Mouse (Mus musculus) midbrain, embryonic 11.5 days (tissue): ENCODE measurements around the gene Rabep2. TPM values are rescaled to one million over a fixed set of nuclear protein-coding genes. Genes with fewer than 3 reads are reported as not detected.

Experiments used
- ATAC-seq: fragments of 200-750 bp; cut with Nextera tagmentation; 2 replicates; pipeline ENCODE4 v1.8.0; 2017; ENCODE audit warnings: moderate TSS enrichment, moderate library complexity; ENCODE audit not compliant: low FRiP score
- DNase-seq: peaks from one replicate; pipeline ENCODE4 v3.0.0; 2015; ENCODE audit warnings: low spot score; ENCODE audit errors: missing footprints
- H3K27ac ChIP-seq: fragments of 300-500 bp; sonication (generic); 2 replicates; pipeline ENCODE4 v1.5.1; 2014; ENCODE audit warnings: low read depth, low read length
- H3K27me3 ChIP-seq: fragments of 300-500 bp; sonication (generic); 2 replicates; pipeline ENCODE4 v1.6.1; 2014; ENCODE audit warnings: mild to moderate bottlenecking, low read length, moderate library complexity, mixed read lengths; ENCODE audit not compliant: control insufficient read depth, insufficient read depth
- H3K36me3 ChIP-seq: fragments of 300-500 bp; sonication (generic); 2 replicates; pipeline ENCODE4 v1.6.1; 2014; ENCODE audit warnings: mild to moderate bottlenecking, low read length, moderate library complexity, mixed read lengths; ENCODE audit not compliant: control insufficient read depth, insufficient read depth
- H3K4me1 ChIP-seq: fragments of 300-500 bp; sonication (generic); 2 replicates; pipeline ENCODE4 v1.6.1; 2014; ENCODE audit warnings: low read length; ENCODE audit not compliant: control insufficient read depth, insufficient read depth
- H3K4me2 ChIP-seq: fragments of 300-500 bp; sonication (generic); 2 replicates; pipeline ENCODE4 v1.6.1; 2014; ENCODE audit warnings: mild to moderate bottlenecking, moderate library complexity
- H3K4me3 ChIP-seq: fragments of 300-500 bp; sonication (generic); 2 replicates; pipeline ENCODE4 v1.5.1; 2014; ENCODE audit warnings: low read depth, low read length
- H3K9ac ChIP-seq: fragments of 300-500 bp; sonication (generic); 2 replicates; pipeline ENCODE4 v1.6.1; 2014; ENCODE audit warnings: low read length
- H3K9me3 ChIP-seq: fragments of 300-500 bp; sonication (generic); 2 replicates; pipeline ENCODE4 v1.6.1; 2016; ENCODE audit warnings: low read length; ENCODE audit not compliant: control insufficient read depth
- WGBS: fragments of 180-500 bp; shearing (Covaris S2); extraction: QIAGEN DNeasy Blood & Tissue Kit; methylation state at CpG from one replicate; pipeline ENCODE4 v1.1.7; 2014; 5-methylcytosine and 5-hydroxymethylcytosine counted together
- polyA plus RNA-seq: library from polyadenylated mRNA; unstranded; fragments of >200 nt; fragmentation: Nextera tagmentation; extraction: Ambion mirVana; gene quantifications from 2 replicates; pipeline ENCODE4 v1.2.1, GENCODE M21; 2014

Rabep2 gene
- polyA plus RNA-seq, 1 experiment from 2014 or later: 18.0 TPM

DNA sequence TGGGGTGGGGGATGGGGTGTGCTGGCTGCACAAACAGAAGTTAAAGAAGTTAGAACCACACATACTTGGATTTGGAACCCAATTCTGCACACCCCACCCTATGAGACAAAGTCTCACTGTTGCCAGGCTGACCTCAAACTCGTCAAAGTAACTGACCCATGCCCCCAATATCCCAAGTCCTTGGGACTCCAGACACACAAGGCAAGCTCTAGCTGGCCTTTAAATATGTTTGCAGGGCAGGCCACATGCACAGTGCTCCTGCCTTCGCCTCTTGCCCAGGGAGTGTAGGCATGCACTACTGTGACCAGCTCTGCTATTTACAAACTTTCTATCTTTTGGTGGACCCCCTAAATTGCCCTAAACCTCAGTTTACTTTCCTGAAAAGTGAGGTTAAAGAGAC is 26.7 kb downstream of the Rabep2 start:
- Histone ChIP-seq H3K9ac (no peak overlapping the region), H3K27me3 (no peaks in the 10 kb centered on the region), H3K4me2 (no peak overlapping the region), H3K4me1 (no peaks in the 10 kb centered on the region), H3K4me3 (no peak overlapping the region), H3K9me3 (no peaks in the 10 kb centered on the region), H3K27ac (no peak overlapping the region), H3K36me3 (no peaks in the 10 kb centered on the region)
- DNase-seq (no peak), ATAC-seq (no peak)
- WGBS: 84% methylated on average over 2 of the region's 2 CpGs

DNA sequence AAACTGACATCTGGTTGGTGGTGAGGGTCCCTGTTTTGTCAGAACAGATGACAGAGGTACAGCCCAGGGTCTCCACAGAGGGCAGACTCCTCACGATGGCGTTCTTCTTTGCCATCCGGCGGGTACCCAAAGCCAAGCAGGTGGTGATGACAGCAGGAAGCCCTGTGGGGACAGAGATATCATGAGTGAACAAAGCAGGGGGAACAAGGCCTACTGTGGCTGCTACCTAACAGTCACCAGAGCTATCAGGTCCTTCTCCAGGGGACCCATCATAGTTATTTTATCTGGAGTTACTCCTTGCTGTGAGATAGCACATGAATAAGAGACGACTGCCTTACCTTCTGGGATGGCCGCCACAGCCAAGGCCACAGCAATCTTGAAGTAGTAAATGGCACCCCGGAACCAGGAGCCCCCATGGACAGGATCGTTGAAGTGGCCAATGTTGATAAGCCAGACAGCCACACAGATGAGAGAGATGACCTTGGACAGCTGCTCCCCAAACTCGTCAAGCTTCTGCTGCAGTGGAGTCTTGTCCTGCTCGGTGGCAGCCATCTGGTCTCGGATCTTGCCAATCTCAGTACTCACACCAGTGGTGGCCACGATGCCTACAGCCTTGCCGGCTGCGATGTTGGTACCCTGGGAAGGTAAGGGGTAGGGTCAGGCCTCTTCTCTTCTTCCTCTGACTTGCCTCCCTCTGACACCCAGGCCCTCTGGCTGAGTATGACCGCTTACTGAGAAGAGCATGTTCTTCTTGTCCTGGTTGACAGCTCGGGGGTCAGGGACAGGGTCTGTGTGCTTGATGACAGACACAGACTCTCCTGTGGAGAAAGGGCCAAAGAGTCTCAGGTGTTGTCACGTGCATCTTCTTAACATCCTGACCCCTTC is 28.1 kb downstream of the Rabep2 start:
- no peaks in the 10 kb centered on the region for H3K9me3 ChIP-seq
- no peak overlapping the region for H3K4me3 ChIP-seq
- no peaks in the 10 kb centered on the region for H3K36me3 ChIP-seq
- 88% methylated on average over 17 of the region's 17 CpGs for WGBS
- no peak overlapping the region for H3K27ac ChIP-seq
- no peak overlapping the region for H3K4me2 ChIP-seq
- no peaks in the 10 kb centered on the region for H3K4me1 ChIP-seq
- H3K27me3 ChIP-seq: no peaks in the 10 kb centered on the region
- ATAC-seq: no peak
- H3K9ac ChIP-seq: no peak overlapping the region
- DNase-seq: no peak

DNA sequence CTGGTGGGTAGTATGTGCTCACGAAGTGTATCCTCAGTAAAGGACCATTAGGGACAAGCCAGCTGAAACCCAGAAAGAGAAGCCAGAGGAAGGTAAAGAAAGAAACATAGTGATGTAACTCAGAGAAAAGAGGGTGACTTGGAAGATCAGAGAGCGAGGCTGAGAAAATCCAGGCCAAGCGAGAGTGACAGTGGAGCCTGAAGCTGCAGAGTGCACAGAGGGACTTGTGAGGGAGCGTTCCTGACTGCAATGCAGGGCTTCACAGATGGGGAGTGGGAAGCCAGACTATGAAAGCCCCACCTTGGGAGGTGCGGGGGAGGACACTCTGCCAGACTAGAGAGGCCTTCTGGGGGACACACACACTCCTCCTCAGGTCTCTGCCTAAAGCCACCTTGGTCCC is 29.7 kb downstream of the Rabep2 start:
- H3K9ac ChIP-seq: no peak overlapping the region
- H3K36me3 ChIP-seq: no peaks in the 10 kb centered on the region
- no peak overlapping the region for H3K4me3 ChIP-seq
- no peak overlapping the region for H3K27ac ChIP-seq
- no peak for DNase-seq
- no peaks in the 10 kb centered on the region for H3K4me1 ChIP-seq
- no peak overlapping the region for H3K4me2 ChIP-seq
- 75% methylated on average over 5 of the region's 5 CpGs for WGBS
- no peak for ATAC-seq
- no peaks in the 10 kb centered on the region for H3K27me3 ChIP-seq
- no peaks in the 10 kb centered on the region for H3K9me3 ChIP-seq

DNA sequence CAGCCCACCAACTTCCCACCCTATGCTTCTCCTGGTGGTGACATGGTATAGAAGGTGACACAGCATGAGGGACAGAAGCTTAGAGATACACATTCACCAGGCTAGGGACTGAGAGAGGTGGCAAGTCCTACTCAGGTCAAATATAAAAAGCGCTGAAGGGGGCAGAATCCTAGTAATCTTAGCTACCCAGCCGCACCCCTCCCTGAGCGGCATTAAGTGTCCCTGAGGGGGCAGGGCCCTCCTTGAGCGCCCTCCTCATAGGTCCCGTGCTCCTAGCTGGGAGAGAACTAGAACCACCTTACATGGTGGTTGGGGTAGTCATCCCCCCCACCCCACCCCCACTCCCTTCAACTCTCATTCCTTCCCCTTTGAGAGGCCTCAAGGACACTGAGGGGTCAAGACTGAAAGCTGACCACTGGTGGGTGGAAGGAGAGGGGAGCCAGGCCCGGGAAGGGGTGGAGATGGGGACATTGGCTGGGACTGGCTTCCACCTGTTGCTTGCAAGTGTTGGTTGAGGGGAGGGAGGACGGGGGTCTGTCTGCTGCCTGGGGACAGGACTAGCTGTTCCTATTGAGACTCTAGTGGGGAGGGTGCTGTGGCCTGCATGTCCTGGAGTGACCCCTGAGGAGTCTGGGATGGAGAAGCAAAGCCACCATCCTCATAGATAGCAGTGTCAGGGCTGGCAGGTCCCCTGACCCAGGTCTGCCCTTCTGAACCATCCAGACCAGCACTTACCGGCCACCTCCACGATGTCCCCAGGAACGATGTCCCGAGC is 30.5 kb downstream of the Rabep2 start:
- DNase-seq (no peak), ATAC-seq (no peak)
- no peaks in the 10 kb centered on the region for H3K9me3 ChIP-seq
- no peak overlapping the region for H3K27ac ChIP-seq
- 83% methylated on average over 11 of the region's 11 CpGs for WGBS
- no peak overlapping the region for H3K4me2 ChIP-seq
- H3K9ac ChIP-seq: no peak overlapping the region
- H3K4me3 ChIP-seq: no peak overlapping the region
- H3K27me3 ChIP-seq: no peaks in the 10 kb centered on the region
- no peaks in the 10 kb centered on the region for H3K4me1 ChIP-seq
- H3K36me3 ChIP-seq: no peaks in the 10 kb centered on the region

DNA sequence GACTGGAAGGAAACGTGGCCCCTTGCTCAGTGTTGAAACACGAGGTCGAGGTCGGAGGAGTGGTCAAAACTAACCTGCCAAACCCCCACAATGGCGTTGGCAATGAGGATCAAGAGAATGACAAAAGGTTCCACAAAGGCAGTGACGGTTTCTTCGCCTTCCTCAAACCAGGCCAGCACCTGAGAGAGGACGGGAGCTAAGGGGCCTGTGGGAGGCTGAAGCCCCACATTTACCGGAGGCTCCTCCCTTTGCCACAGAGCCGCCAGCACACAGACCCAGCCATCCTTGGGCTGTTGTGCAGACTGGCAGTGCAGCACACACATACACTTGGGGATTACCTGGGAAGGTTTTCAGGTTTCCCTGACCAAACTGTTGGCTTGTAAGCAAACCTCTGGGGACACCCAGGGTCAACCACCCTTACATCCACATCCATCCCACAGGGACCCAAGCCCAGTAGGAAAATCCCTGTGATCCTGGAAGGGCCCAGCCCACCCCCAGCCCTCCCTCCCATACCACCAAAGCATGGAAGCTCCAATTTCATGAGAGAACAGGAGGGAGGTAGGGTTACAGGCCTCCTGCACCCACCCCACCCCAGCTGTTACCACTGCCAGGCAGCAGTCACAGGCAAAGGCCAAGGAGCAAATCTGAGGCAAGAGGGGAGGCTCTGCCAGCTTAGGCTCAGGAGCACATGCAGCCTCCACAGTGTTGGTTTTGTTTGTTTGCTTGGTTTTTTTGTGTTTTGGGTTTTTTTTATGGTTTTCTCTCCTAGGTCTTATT is 32.3 kb downstream of the Rabep2 start:
- WGBS: 46% methylated on average over 10 of the region's 10 CpGs

DNA sequence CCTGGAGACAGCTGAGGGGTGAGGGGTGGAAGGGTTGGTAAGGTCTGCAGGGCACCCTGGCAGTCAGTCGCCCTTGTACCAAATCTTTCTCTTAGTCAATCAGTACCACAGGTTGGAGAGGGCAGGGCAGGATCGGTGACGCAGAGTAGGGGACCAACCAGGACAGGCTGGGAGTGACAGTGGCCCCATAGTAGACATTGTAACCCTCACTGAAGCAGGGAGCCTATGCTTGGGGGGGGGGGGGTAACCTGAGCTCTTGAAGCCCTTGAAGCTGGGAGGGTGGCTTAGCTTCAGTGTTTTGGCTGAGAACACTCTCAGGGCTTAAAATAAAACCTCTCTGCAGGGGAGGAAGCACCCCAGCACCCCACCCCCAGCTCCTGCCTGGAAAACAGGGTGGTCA is 33.1 kb downstream of the Rabep2 start:
- Histone ChIP-seq H3K4me2 (no peak overlapping the region), H3K4me3 (no peak overlapping the region), H3K27ac (no peak overlapping the region), H3K9me3 (no peaks in the 10 kb centered on the region), H3K36me3 (no peaks in the 10 kb centered on the region), H3K4me1 (no peaks in the 10 kb centered on the region), H3K27me3 (no peaks in the 10 kb centered on the region), H3K9ac (no peak overlapping the region)
- WGBS: 72% methylated on average over 3 of the region's 3 CpGs
- DNase-seq (no peak), ATAC-seq (no peak)

More for the DNA sequence above, 32.3 kb downstream of the Rabep2 start:
- Histone ChIP-seq H3K4me3 (no peak overlapping the region), H3K4me2 (no peak overlapping the region), H3K27me3 (no peaks in the 10 kb centered on the region), H3K36me3 (no peaks in the 10 kb centered on the region), H3K4me1 (no peaks in the 10 kb centered on the region), H3K9me3 (no peaks in the 10 kb centered on the region), H3K27ac (no peak overlapping the region), H3K9ac (no peak overlapping the region)
- DNase-seq (no peak), ATAC-seq (no peak)

DNA sequence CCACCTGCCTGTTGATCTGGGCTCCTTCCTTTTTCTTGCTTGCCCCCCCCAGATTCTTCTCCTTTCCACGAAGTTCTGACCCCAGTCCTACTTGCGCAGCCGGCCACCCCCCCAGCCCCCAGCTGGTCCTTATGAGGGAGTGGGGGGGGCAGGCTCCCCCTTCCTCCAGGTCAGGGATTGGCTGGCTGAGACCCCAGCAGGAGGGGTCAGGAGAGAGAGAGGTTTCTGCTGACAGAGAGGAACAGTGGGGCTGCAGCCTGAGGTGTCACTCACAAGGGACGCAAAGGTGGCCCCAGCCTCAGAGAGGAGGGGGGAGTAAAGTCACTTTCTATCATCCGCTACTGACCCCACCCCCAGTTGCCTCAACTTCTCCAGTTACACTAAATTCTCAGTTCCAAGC is 34.4 kb downstream of the Rabep2 start, which contains the start of gene Atp2a1:
Gene Atp2a1 (minus strand): TSS at position 105 of the 400 bp plus-strand sequence.
- Histone ChIP-seq H3K9ac (no peak within 1 kb of the TSS), H3K4me3 (no peak within 1 kb of the TSS), H3K27ac (no peak within 1 kb of the TSS), H3K9me3 (no peaks in the 10 kb centered on the region), H3K27me3 (no peaks in the 10 kb centered on the region), H3K4me1 (no peaks in the 10 kb centered on the region), H3K36me3 (peaks cover 6% of the 10 kb centered on the region; the same call in 1 of the 2 replicates), H3K4me2 (no peak within 1 kb of the TSS)
- WGBS: 46% methylated on average over 5 of the region's 5 CpGs
- no peak for DNase-seq
- no peak for ATAC-seq

DNA sequence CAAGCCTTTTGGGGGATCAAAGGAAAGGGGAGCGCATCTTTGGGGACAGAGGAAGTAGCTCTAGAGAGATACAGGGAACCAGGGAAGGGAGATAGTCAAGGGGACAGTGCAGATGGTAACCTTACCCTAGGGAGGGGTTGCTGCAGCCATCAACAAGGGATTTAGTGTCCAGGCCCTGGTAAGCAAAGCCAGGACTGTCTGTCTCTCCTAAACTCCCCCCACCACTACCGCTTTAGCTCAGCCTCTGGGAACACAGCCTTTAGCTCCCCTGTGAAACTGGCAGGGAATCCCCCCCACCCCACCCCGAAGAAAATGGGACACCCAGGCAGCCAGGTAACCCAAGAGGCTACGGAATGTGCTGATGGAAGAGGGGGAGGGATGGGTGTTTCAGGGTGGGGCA is 35.0 kb downstream of the Rabep2 start:
- Histone ChIP-seq H3K9me3 (no peaks in the 10 kb centered on the region), H3K9ac (no peak overlapping the region), H3K27me3 (no peaks in the 10 kb centered on the region), H3K36me3 (peaks cover 6% of the 10 kb centered on the region; the same call in 1 of the 2 replicates), H3K4me3 (no peak overlapping the region), H3K4me2 (no peak overlapping the region), H3K4me1 (no peaks in the 10 kb centered on the region), H3K27ac (no peak overlapping the region)
- no peak for ATAC-seq
- WGBS: 48% methylated on average over 4 of the region's 4 CpGs
- no peak for DNase-seq
